Mouse (Mus musculus): ENCODE results near the gene Crisp4. TPM values are rescaled to one million over a fixed set of nuclear protein-coding genes. Genes with fewer than 3 reads are reported as not detected.
A peak's percentile ranks its signal among the peaks of the same experiment; 100 is the strongest.

Gene Crisp4
- polyA plus RNA-seq, 1 experiment from 2014 or later, result not detected

GRCm38 (mm10) chr1:18159082-18159481 is 13.4 kb upstream of the Crisp4 start:
- Histone ChIP-seq H3K36me3 (ENCODE audit: insufficient read depth, low read length) (no peaks in the 10 kb centered on the region), H3K27ac (ENCODE audit: low read length) (no peak overlapping the region), H3K4me1 (ENCODE audit: insufficient read depth, low read depth, low read length) (no peaks in the 10 kb centered on the region), H3K4me3 (ENCODE audit: low read depth, low read length) (no peak overlapping the region), H3K4me2 (replicated peaks; ENCODE audit: low read depth, low read length) (no peak overlapping the region), H3K9me3 (ENCODE audit: low read length) (no peaks in the 10 kb centered on the region), H3K9ac (replicated peaks; ENCODE audit: low read depth) (no peak overlapping the region), H3K27me3 (replicated peaks; ENCODE audit: insufficient read depth, low read length) (no peaks in the 10 kb centered on the region)
- TF ChIP-seq CTCF (IDR thresholded peaks at IDR 0.05), result no peak
- no peak for TF ChIP-seq EP300 (IDR thresholded peaks at IDR 0.05)
- DNase-seq (ENCODE audit: low spot score) (no peak), ATAC-seq (no peak)
- WGBS, result 69% methylated on average over 6 of the region's 6 CpGs

GRCm38 (mm10) chr1:18148211-18148610 is 2.5 kb upstream of the Crisp4 start:
- Histone ChIP-seq H3K9ac (replicated peaks; ENCODE audit: low read depth) (no peak overlapping the region), H3K4me3 (ENCODE audit: low read depth, low read length) (no peak overlapping the region), H3K4me2 (replicated peaks; ENCODE audit: low read depth, low read length) (no peak overlapping the region), H3K27ac (ENCODE audit: low read length) (no peak overlapping the region), H3K4me1 (ENCODE audit: insufficient read depth, low read depth, low read length) (no peaks in the 10 kb centered on the region), H3K9me3 (ENCODE audit: low read length) (no peaks in the 10 kb centered on the region), H3K27me3 (replicated peaks; ENCODE audit: insufficient read depth, low read length) (no peaks in the 10 kb centered on the region), H3K36me3 (ENCODE audit: insufficient read depth, low read length) (no peaks in the 10 kb centered on the region)
- no peak for TF ChIP-seq CTCF (IDR thresholded peaks at IDR 0.05)
- TF ChIP-seq EP300 (IDR thresholded peaks at IDR 0.05), result no peak
- DNase-seq (ENCODE audit: low spot score), result no peak
- no peak for ATAC-seq

GRCm38 (mm10) chr1:18131691-18132090 is 14.0 kb downstream of the Crisp4 start:
- no peak for ATAC-seq
- Histone ChIP-seq H3K27me3 (replicated peaks; ENCODE audit: insufficient read depth, low read length) (no peaks in the 10 kb centered on the region), H3K4me3 (ENCODE audit: low read depth, low read length) (no peak overlapping the region), H3K27ac (ENCODE audit: low read length) (no peak overlapping the region), H3K4me1 (ENCODE audit: insufficient read depth, low read depth, low read length) (no peaks in the 10 kb centered on the region), H3K9ac (replicated peaks; ENCODE audit: low read depth) (no peak overlapping the region), H3K9me3 (ENCODE audit: low read length) (no peaks in the 10 kb centered on the region), H3K4me2 (replicated peaks; ENCODE audit: low read depth, low read length) (no peak overlapping the region), H3K36me3 (ENCODE audit: insufficient read depth, low read length) (no peaks in the 10 kb centered on the region)
- no peak for DNase-seq (ENCODE audit: low spot score)
- WGBS, result 55% methylated on average over 4 of the region's 4 CpGs
- TF ChIP-seq EP300 (IDR thresholded peaks at IDR 0.05) (no peak), CTCF (IDR thresholded peaks at IDR 0.05) (peak; percentile 28)

GRCm38 (mm10) chr1:18129983-18130382 is 15.7 kb downstream of the Crisp4 start:
- no peak for ATAC-seq
- 77% methylated on average over 4 of the region's 4 CpGs for WGBS
- H3K36me3 ChIP-seq (ENCODE audit: insufficient read depth, low read length), result no peaks in the 10 kb centered on the region
- no peaks in the 10 kb centered on the region for H3K9me3 ChIP-seq (ENCODE audit: low read length)
- no peak overlapping the region for H3K4me2 ChIP-seq (replicated peaks; ENCODE audit: low read depth, low read length)
- no peak for DNase-seq (ENCODE audit: low spot score)
- no peak overlapping the region for H3K27ac ChIP-seq (ENCODE audit: low read length)
- no peaks in the 10 kb centered on the region for H3K4me1 ChIP-seq (ENCODE audit: insufficient read depth, low read depth, low read length)
- no peaks in the 10 kb centered on the region for H3K27me3 ChIP-seq (replicated peaks; ENCODE audit: insufficient read depth, low read length)
- no peak overlapping the region for H3K4me3 ChIP-seq (ENCODE audit: low read depth, low read length)
- no peak for TF ChIP-seq CTCF (IDR thresholded peaks at IDR 0.05)
- TF ChIP-seq EP300 (IDR thresholded peaks at IDR 0.05), result no peak
- H3K9ac ChIP-seq (replicated peaks; ENCODE audit: low read depth), result no peak overlapping the region

- ATAC-seq (no peak), DNase-seq (ENCODE audit: low spot score) (peak; percentile 10)
- TF ChIP-seq EP300 (IDR thresholded peaks at IDR 0.05) (no peak), CTCF (IDR thresholded peaks at IDR 0.05) (peak; percentile 48)
- no peak overlapping the region for H3K27ac ChIP-seq (ENCODE audit: low read length)
- no peaks in the 10 kb centered on the region for H3K27me3 ChIP-seq (replicated peaks; ENCODE audit: insufficient read depth, low read length)
- no peaks in the 10 kb centered on the region for H3K9me3 ChIP-seq (ENCODE audit: low read length)
- H3K4me2 ChIP-seq (replicated peaks; ENCODE audit: low read depth, low read length), result no peak overlapping the region
- WGBS, result 32% methylated on average over 5 of the region's 5 CpGs
- H3K9ac ChIP-seq (replicated peaks; ENCODE audit: low read depth), result no peak overlapping the region
- no peaks in the 10 kb centered on the region for H3K36me3 ChIP-seq (ENCODE audit: insufficient read depth, low read length)
- no peaks in the 10 kb centered on the region for H3K4me1 ChIP-seq (ENCODE audit: insufficient read depth, low read depth, low read length)
- H3K4me3 ChIP-seq (ENCODE audit: low read depth, low read length), result no peak overlapping the region
Observed at GRCm38 (mm10) chr1:18106720-18107355, 38.9 kb downstream of the Crisp4 start.

- Histone ChIP-seq H3K4me1 (ENCODE audit: insufficient read depth, low read depth, low read length) (no peaks in the 10 kb centered on the region), H3K36me3 (ENCODE audit: insufficient read depth, low read length) (no peaks in the 10 kb centered on the region), H3K9ac (replicated peaks; ENCODE audit: low read depth) (no peak overlapping the region), H3K4me2 (replicated peaks; ENCODE audit: low read depth, low read length) (no peak overlapping the region), H3K27ac (ENCODE audit: low read length) (no peak overlapping the region), H3K4me3 (ENCODE audit: low read depth, low read length) (no peak overlapping the region), H3K27me3 (replicated peaks; ENCODE audit: insufficient read depth, low read length) (no peaks in the 10 kb centered on the region), H3K9me3 (ENCODE audit: low read length) (no peaks in the 10 kb centered on the region)
- DNase-seq (ENCODE audit: low spot score), result peak; percentile 44
- 44% methylated on average over 5 of the region's 5 CpGs for WGBS
- TF ChIP-seq CTCF (IDR thresholded peaks at IDR 0.05) (peak; percentile 49), EP300 (IDR thresholded peaks at IDR 0.05) (no peak)
- ATAC-seq, result no peak
Observed at GRCm38 (mm10) chr1:18105866-18106529, 39.7 kb downstream of the Crisp4 start.

Measured in lung, postnatal 0 days (tissue).